Mouse (Mus musculus): ENCODE data around the gene Gm5141.
"Not testable (repeated sequence)": the region's sequence is repeated elsewhere in the genome, so short reads cannot be mapped to it uniquely, and the experiment has no call there.

Gm5141 gene

DNA sequence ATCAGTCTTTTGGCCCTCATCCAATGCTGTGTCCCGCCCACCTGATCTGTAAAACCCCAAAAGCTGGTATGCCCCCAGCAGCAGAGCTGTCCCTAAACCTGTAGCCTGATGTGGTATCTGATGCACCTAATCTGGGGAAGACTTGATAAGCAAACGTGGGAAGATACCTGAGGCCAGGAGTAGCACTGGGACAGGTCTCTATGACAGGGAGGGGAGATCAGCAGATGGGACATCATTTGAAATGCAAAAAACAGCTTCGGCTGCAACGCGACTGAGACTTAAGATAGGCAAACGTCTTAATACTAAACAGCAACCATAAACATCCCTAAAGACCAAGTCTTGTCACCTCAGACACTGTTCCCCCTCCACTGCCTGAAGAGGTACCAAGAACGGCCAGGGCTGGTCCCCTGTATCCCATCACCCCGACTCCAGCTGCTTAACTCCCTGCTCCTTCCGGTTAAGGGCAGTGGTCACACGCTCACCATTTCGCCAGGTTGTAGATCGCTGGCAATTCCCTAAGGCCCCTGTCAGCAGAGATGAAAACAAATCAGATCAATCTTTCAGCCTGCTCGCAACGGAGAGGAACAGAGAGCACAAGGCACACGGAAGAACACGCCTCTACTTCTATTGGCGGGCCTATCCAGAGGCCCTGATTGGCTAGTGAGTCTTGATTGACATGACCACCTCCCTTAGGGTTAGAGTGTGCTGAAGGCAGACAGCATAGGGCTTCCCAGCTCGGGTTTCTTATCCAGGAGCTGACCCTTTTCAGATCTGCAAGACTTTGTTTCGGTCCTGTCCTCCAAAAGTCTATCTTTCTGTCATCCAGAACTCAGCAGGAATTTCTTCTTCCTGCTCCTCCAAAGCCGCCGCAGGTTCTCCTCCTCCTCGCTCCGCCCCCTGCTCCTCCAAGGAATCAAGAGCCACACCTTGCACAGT, at the start of gene Gm5141:
Gene Gm5141, minus strand, starts transcription at position 610 of the 936 bp plus-strand sequence.
- DNase-seq (ENCODE audit: low spot score) = peak; percentile 55

DNA sequence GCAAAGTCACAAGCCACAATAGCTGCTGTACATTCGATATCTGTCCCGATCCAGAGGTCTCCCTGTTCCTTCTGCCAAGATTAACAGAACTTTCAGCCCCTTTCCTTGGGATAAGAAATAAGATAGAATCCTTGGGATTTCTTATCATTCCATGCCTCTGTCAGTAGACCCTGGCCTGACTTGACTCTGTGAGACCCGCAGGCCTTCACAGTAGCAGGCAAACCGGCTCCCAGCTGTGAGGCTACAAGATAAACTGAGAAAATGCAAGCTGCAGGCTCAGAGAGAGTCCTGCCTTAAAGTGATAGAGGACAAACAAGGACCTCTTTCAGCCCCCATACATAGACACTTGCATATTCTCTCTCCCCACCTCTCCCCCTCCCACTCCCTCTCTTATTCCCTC, 47.7 kb upstream of the Gm5141 start:
- DNase-seq (ENCODE audit: low spot score) = no peak

DNA sequence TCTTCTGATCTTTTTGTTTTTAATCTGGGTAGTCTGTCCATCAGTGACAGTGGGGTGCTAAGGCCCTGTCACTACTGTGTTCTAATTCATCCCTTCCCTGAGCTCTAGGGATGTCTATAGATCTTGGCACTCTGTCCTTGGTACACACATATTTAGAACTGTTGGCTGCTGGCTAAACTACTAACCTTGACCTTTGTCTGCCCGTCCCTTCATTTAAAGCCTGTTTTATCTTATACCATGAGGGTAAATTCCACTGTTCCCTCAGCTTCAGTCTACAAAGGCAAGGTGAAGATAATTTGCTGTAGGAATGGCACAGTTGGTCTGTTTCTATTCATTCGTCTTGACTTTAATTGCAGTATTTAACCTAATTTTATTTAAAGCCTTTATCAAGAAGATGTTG, 46.6 kb upstream of the Gm5141 start:
- no peak for DNase-seq (ENCODE audit: low spot score)

DNA sequence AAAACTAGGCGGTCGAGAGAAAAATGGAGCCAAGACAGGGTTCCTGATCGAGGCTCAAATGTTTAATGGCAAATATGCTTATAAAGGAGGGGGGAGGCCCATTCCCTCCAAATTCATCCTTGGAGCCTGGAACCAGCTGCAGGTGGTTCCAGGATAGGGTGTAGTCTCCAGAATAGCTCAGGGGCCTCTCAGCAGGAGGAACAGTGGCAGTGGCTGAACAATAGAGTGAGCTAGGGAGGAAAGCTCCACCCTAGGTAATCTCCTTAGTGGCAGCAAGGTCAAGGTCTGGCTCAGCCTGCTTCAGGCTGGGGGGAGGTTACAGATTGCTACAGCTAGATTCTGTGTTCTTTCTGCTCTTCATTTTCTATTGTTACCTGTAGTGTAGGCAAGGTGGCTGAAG, 30.1 kb upstream of the Gm5141 start:
- not testable (repeated sequence) for DNase-seq (ENCODE audit: low spot score)

DNA sequence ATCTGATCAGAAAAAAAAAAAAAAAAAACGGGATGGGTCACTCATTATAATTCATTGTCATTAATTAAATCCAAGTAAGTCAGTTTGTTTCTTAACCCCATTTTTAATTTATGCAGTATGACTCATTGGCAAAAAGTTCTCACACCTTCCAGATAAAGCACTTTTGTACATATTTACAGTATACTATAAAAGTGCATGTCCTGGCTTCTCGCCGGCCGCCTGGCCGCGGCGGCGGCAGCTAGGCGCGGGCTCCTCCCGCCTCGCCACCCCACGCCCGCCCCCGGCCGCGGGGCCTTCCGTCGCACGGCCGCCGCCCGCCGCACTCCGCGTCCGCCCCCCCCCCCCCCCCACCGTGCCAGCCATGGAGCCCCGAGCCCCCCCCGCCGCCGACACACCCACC, 27.1 kb upstream of the Gm5141 start:
- no peak for DNase-seq (ENCODE audit: low spot score)

DNA sequence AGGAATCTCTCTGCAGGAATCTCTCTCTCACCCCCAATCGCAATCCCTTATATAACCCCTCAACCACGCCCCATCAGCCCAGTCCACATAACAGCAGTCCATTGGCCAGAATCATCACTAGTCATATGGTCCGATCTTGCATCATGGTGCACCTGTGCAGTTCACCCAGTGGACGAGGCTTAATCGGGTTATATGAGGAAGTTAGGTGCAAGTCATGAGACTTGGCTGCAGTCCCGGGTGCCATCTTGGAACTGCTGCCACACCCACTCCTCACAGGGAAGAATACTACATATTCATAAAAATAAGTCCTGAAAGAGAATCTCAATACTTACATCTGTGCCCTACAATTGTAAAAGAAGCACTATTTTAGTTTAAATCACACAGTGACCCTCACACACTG, 22.4 kb upstream of the Gm5141 start:
- DNase-seq (ENCODE audit: low spot score) = not testable (repeated sequence)

DNA sequence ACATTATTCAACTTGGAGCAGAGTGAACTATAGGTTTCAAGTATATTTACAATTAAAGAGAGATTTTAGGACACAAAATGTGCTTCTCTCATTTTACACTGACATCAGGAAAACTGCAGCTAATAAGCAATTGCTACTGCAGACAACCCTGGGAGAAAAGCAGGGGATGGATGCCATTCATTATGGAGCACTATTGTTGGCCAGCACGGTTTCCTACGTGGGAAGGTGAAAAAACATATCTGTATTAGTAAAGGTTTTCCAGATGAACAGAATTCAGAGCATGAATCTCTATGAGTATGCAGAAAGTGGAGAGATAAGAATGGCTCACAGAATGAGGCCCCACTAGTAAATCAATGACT, 506 bp upstream of the Gm5141 start:
- DNase-seq (ENCODE audit: low spot score) = not testable (repeated sequence)

DNA sequence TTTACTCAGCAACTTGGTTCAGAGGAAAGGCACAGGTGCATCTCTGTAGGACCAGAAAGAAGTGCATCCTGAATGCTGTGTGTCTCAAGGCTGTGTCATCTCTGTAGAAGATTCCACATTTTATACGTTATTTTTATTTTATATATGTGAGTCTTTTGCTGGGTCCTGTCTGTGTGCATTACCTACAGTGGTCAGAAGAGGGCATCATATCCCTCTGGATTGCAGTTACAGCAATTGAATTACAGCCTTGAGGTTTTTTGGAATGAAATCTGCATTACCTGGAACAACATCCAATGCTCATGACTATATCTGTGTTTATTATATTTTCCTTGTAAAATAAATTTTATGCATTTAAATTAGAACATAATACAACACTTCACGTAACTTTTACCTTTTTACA, 21.8 kb downstream of the Gm5141 start:
- DNase-seq (ENCODE audit: low spot score) = peak; percentile 16

DNA sequence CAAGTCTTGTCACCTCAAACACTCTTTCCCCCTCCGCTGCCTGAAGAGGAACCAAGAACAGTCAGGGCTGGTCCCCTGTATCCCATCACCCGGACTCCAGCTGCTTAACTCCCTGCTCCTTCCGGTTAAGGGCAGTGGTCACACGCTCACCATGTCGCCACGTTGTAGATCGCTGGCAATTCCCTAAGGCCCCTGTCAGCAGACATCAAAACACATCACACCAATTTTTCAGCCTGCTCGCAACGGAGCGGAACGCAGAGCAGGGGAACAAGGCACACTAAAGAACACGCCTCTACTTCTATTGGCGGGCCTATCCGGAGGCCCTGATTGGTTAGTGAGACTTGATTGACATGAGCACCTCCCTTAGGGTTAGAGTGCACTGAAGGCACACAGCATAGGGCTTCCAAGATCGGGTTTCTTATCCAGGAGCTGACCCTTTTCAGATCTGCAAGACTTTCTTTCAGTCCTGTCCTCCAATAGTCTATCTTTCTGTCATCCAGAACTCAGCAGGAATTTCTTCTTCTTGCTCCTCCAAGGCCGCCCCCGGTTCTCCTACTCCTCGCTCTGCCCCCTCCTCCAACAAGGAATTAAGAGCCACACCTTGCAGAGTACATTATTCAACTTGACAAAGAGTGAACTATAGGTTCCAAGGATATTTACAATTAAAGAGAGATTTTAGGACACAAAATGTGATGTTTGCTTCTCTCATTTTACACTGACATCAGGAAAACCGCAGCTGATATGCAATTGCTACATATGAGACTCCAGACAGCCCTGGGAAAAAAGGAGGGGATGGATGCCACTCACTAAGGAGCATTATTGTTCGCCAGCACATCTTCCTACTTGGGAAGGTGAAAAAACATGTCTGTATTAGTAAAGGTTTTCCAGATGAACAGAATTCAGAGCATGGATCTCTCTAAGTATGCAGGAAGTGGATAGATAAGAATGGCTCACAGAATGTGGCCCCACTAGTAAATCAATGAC, 24.9 kb downstream of the Gm5141 start, which contains the start of gene Platr25:
Gene Platr25, minus strand, starts transcription at position 278 of the 984 bp plus-strand sequence.
- DNase-seq (ENCODE audit: low spot score) = peak; percentile 64

DNA sequence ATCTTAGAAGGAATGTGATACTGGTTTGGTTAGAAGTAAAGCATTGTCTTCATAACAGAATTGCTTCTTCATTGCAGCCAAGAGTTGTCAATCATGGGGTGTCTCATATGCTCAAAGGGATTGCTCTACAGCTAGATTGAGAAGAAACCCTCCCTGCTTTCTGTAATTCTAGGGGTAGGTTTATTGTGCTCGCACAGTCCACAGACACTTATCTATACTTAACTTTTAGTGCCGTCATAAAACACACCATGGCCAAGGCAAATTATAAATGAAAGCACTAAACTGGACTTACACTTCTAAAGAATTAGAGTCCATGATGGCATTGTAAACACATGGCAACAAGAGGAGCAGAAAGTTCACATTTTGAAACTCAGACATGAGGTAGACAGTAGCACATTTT, 52.3 kb downstream of the Gm5141 start:
- DNase-seq (ENCODE audit: low spot score) = no peak

Measured in urinary bladder, postnatal 14 days (tissue).